28 mouse cellular contexts compared by ENCODE assay signal in the genomic region with DNA sequence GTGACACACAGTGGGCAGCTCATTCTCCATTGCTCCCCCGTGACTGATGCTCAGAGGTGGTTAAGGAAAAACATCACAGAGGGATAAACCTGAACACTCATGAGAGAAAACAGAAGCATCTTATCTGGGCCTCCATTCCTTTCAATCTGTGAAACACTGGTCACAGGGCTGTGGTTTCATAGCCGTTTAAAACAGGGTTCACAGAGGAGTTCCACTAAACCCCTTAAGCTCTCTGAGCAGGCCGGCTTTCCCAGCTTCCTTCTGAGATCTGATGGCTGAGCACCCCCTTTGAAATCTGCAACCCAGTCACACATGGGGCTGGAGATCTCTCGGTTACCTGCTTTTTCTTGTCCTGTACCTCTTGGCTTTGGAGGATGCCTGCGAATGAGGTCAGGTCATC.
"Had no signal": no experiment of that assay in that cellular context is flagged by ENCODE, and none has a peak within 500 bp of the region (broad histone marks: within the 10 kb centered on the region; RNA-seq: fewer than 3 reads in every experiment).

No protein-coding gene starts in this region.

- H3K36me3 ChIP-seq: embryonic facial prominence, embryonic 10.5 days; embryonic facial prominence, embryonic 12.5 days; embryonic facial prominence, embryonic 13.5 days; embryonic facial prominence, embryonic 15.5 days; forebrain, embryonic 10.5 days; forebrain, embryonic 12.5 days; forebrain, embryonic 15.5 days had no signal

- DNase-seq: cerebellum, adult 2 months; cerebellum, adult 8-10 months; cerebellum, adult 9-10 months; cerebellum, adult 9-11 months; cerebellum, postnatal 10 days; cerebellum, postnatal 14 days; cerebellum, postnatal 25 days; cerebellum, postnatal 36 days; embryo, embryonic 11 days; forebrain, postnatal 0 days; gastrocnemius, adult 2 months; gastrocnemius, postnatal 10 days; gastrocnemius, postnatal 14 days; gastrocnemius, postnatal 25 days; gastrocnemius, postnatal 36 days; heart, adult 18-20 months; heart, adult 2 months had no signal

- H3K4me2 ChIP-seq: embryonic facial prominence, embryonic 12.5 days; embryonic facial prominence, embryonic 13.5 days; embryonic facial prominence, embryonic 15.5 days; forebrain, embryonic 12.5 days; forebrain, embryonic 13.5 days; forebrain, embryonic 15.5 days had no signal

- ATAC-seq: forebrain, embryonic 13.5 days; forebrain, embryonic 14.5 days; forebrain, embryonic 15.5 days; forebrain, embryonic 16.5 days; forebrain, postnatal 0 days had no signal

- H3K27ac ChIP-seq: embryonic facial prominence, embryonic 10.5 days; embryonic facial prominence, embryonic 12.5 days; embryonic facial prominence, embryonic 13.5 days; embryonic facial prominence, embryonic 15.5 days; forebrain, embryonic 10.5 days; forebrain, embryonic 12.5 days; forebrain, embryonic 13.5 days; forebrain, embryonic 15.5 days; gastrocnemius, adult 2 months; heart, adult 2 months had no signal

- H3K4me3 ChIP-seq: embryonic facial prominence, embryonic 10.5 days; embryonic facial prominence, embryonic 12.5 days; embryonic facial prominence, embryonic 13.5 days; embryonic facial prominence, embryonic 15.5 days; erythroblast, embryonic 14.5 days; forebrain, embryonic 10.5 days; forebrain, embryonic 12.5 days; forebrain, embryonic 13.5 days; forebrain, embryonic 15.5 days; gastrocnemius, adult 2 months; heart, adult 2 months had no signal

- H3K4me1 ChIP-seq: embryonic facial prominence, embryonic 10.5 days; embryonic facial prominence, embryonic 12.5 days; embryonic facial prominence, embryonic 13.5 days; embryonic facial prominence, embryonic 15.5 days; forebrain, embryonic 10.5 days; forebrain, embryonic 12.5 days; forebrain, embryonic 13.5 days; forebrain, embryonic 15.5 days had no signal

- H3K27me3 ChIP-seq: embryonic facial prominence, embryonic 12.5 days; embryonic facial prominence, embryonic 13.5 days; embryonic facial prominence, embryonic 15.5 days; forebrain, embryonic 12.5 days; forebrain, embryonic 13.5 days; forebrain, embryonic 15.5 days had no signal

- H3K9me3 ChIP-seq: embryonic facial prominence, embryonic 10.5 days; embryonic facial prominence, embryonic 12.5 days; embryonic facial prominence, embryonic 13.5 days; embryonic facial prominence, embryonic 15.5 days; forebrain, embryonic 12.5 days; forebrain, embryonic 13.5 days; forebrain, embryonic 15.5 days had no signal

- H3K9ac ChIP-seq: embryonic facial prominence, embryonic 12.5 days; embryonic facial prominence, embryonic 13.5 days; embryonic facial prominence, embryonic 15.5 days; forebrain, embryonic 12.5 days; forebrain, embryonic 13.5 days; forebrain, embryonic 15.5 days; forebrain, postnatal 0 days had no signal
